Mouse (Mus musculus) megakaryocyte, embryonic 14.5 days (primary cell): ENCODE measurements at regions not wholly inside any gene's neighbourhood (a gene's known extent, or its start where the extent isn't known, plus 50 kb on each side); places are given as distances from the start of the nearest gene placed in this dataset.

Source experiments
- H3K27me3 ChIP-seq: replicated peaks from 2 replicates; pipeline ENCODE3; 2012; ENCODE audit warnings: inconsistent platforms
- H3K36me3 ChIP-seq: replicated peaks from 2 replicates; pipeline ENCODE3; 2012; ENCODE audit warnings: low read length, inconsistent platforms, mixed read lengths
- H3K4me1 ChIP-seq: 2 replicates; pipeline ENCODE4 v1.6.1; 2012; ENCODE audit warnings: inconsistent platforms
- H3K4me3 ChIP-seq: replicated peaks from 2 replicates; pipeline ENCODE3; 2012; ENCODE audit warnings: moderate library complexity, mild to moderate bottlenecking, inconsistent platforms
- H3K9me3 ChIP-seq: 2 replicates; pipeline ENCODE4 v1.6.1; 2012; ENCODE audit warnings: inconsistent platforms
- FLI1 ChIP-seq: IDR thresholded peaks from 2 replicates; pipeline ENCODE4 v1.6.1; 2012; ENCODE audit warnings: low read length, inconsistent platforms, mixed read lengths
- GATA1 ChIP-seq: IDR thresholded peaks from 3 replicates; pipeline ENCODE4 v1.6.1; 2012; ENCODE audit warnings: mixed read lengths, low read length, inconsistent platforms, borderline replicate concordance

DNA sequence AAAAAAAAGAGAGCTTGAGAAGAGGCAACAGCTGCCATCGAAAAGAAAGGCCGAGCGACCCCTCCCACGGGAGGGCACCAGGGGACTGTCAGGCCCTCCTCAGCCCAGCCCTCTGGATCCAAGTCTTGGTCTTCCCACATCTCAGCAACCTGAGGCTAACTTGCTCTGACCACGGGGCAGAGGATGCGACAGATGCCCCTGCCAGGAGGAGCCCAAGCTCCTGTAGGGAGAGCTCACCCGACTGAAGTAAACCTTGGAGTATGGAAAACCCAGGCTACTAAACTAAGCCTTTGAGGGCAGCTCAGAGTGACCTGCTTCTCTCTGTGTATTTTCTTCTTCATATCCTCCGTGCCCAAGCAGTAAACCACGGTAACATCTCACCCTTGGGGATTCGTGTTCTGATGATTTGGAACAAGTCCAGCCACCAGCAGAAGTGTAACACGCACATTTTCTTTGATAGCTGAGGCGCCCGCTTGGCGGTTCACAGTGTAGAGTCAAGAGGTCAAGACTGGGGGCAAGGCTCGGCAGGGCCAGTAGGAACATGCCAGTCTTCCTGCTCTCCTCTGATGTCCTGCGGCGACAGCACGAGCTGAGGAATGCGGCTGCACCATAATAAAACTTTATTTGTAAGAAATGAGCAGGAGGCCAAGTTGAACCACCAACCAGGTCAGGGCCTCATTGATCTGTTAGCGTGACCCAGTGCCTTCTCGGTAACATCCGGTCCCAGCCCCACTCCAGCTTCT, 59.0 kb upstream of the A530016L24Rik start:
- peaks cover 4% of the 10 kb centered on the region; the same call in 1 of the 2 replicates for H3K4me1 ChIP-seq
- H3K4me3 ChIP-seq = no peak overlapping the region
- H3K9me3 ChIP-seq = no peaks in the 10 kb centered on the region
- H3K36me3 ChIP-seq = no peaks in the 10 kb centered on the region
- peaks cover 86% of the 10 kb centered on the region for H3K27me3 ChIP-seq
- no peak for TF ChIP-seq FLI1
- no peak for TF ChIP-seq GATA1

GRCm38 (mm10) chr12:112433315-112433714, 55.9 kb upstream of the A530016L24Rik start:
- Histone ChIP-seq H3K4me1 (no peaks in the 10 kb centered on the region), H3K27me3 (peaks cover 81% of the 10 kb centered on the region), H3K4me3 (no peak overlapping the region), H3K9me3 (no peaks in the 10 kb centered on the region), H3K36me3 (no peaks in the 10 kb centered on the region)
- no peak for TF ChIP-seq FLI1

DNA sequence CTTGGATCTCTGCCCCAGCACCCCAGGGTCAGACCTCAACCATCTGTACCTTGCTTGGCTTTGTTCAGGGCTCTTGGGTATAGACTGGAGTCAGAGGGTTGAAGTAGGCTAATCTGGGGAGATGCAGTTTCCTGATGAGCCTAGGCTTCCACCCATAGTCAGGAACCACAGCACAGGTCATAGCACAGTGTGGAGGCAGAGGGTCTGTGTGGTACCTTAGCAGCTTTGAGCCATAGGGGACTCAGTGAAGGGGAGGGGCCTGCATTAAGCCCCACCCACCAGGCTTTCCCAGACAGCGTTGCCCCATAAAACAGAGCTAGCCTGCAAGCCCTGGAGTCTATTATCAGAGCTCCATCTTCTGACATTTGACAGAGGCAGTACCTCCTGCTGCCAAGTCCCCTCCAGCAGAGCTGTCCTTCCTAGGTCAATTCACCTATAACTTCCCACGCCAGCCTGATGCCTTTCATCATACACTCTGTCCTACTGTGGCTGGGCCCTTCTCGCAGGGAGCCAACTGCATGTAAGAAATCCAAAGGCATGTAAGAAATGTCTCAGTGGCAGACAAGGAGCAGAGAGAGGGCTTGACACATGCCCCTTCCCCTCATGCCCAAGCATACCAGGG, 54.5 kb upstream of the A530016L24Rik start:
- no peak for TF ChIP-seq FLI1
- TF ChIP-seq GATA1 = no peak
- no peaks in the 10 kb centered on the region for H3K36me3 ChIP-seq
- H3K9me3 ChIP-seq = no peaks in the 10 kb centered on the region
- H3K4me1 ChIP-seq = no peaks in the 10 kb centered on the region
- H3K27me3 ChIP-seq = peaks cover 79% of the 10 kb centered on the region
- H3K4me3 ChIP-seq = no peak overlapping the region

DNA sequence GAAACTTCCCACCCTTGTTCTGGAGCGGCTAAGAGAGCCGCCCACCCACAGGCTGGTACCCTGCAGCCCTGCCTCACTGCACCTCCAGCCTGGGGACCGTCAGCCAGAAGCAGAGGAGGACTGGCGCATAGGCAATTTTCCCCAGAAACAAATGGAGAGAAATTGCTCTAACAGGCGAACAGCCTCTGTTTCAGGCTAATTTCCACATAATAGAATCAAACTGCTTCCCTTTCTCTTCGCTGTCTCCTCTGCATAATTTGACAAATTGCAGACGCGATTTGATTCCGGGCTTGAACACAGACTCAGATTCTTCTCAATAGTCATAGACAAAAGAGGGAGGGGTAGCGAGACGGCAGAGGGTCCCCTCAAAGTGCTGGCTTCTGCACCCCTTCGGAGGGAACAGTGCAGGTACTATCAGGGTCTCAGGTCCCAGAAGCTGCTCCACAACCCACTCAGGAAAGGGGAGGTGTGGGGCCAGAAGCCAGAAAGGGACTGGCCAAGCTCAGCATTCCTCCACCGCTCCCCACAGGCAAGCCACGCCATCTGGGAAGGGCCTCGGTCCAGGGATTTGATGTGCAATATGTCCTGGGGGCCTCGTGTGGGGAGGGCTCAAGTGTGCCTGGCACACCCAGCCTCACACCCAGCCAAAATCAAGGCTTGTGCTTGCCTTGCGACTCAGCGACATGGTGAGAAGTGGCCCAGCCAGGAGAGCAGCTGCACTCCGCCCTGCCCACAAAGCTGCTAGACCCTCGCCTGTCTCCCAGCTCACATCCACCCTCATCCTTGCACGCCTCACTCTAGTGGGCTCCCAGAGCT, 53.7 kb upstream of the A530016L24Rik start:
- H3K4me3 ChIP-seq = no peak overlapping the region
- no peaks in the 10 kb centered on the region for H3K9me3 ChIP-seq
- TF ChIP-seq FLI1 (no peak), GATA1 (no peak)
- no peaks in the 10 kb centered on the region for H3K4me1 ChIP-seq
- peaks cover 79% of the 10 kb centered on the region for H3K27me3 ChIP-seq
- H3K36me3 ChIP-seq = no peaks in the 10 kb centered on the region

GRCm38 (mm10) chr12:112437046-112437445, 52.2 kb upstream of the A530016L24Rik start:
- Histone ChIP-seq H3K27me3 (peaks cover 76% of the 10 kb centered on the region), H3K4me1 (no peaks in the 10 kb centered on the region), H3K36me3 (no peaks in the 10 kb centered on the region), H3K9me3 (no peaks in the 10 kb centered on the region), H3K4me3 (no peak overlapping the region)
- no peak for TF ChIP-seq FLI1
- no peak for TF ChIP-seq GATA1

DNA sequence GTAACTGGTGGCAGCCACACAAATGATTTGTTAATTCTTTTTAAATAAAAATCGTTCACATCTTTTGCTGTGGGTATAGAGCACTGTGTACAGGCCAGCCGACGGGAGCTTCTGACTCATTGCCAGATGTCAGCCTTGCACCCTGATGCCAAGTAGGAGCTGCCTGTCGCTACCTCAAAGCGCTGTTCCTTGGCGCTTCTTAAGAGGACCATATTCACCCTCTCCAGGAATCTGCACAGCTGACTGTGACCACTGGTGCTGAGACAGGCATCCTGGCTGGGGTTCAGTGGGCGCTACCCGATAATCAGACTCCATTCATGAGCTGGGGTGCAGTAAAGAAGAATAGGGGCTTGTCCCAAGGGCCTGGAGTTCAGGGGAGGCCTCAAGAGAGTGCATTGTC, 51.0 kb upstream of the A530016L24Rik start:
- Histone ChIP-seq H3K36me3 (no peaks in the 10 kb centered on the region), H3K27me3 (peaks cover 74% of the 10 kb centered on the region), H3K9me3 (0 out of 2 replicates have a peak, but pooled peaks cover 3% of the 10 kb centered on the region), H3K4me1 (no peaks in the 10 kb centered on the region), H3K4me3 (no peak overlapping the region)
- TF ChIP-seq FLI1 (no peak), GATA1 (no peak)
